34 mouse cellular contexts compared by ENCODE assay signal in the genomic region with DNA sequence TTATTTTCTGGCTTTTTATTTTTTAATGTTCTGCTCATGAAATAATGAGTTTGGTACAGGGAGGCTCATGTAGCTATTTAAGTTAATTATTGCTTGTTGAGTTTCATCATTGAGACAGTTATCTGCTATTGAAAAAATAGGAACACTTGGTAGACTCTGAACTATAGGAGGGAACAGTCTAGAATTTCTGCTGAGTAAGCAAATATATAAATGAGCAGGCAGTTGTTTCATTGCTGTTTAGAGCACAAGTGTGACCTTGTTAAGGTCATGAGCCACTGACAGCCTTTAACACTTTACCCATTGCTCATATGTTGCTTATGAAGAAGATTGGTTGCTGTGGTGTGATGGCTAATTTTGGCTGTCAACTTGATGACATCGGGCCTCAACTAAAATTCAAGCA.
"Had no signal": no experiment of that assay in that cellular context is flagged by ENCODE, and none has a peak within 500 bp of the region (broad histone marks: within the 10 kb centered on the region; RNA-seq: fewer than 3 reads in every experiment).

No protein-coding gene starts in this region.

- H3K9ac ChIP-seq: heart, embryonic 12.5 days; heart, embryonic 13.5 days; heart, embryonic 15.5 days; hindbrain, embryonic 12.5 days; hindbrain, embryonic 13.5 days; hindbrain, embryonic 14.5 days; hindbrain, embryonic 15.5 days; intestine, embryonic 15.5 days; kidney, embryonic 15.5 days had no signal

- H3K4me1 ChIP-seq: heart, embryonic 10.5 days; heart, embryonic 12.5 days; heart, embryonic 13.5 days; heart, embryonic 15.5 days; hindbrain, embryonic 10.5 days; hindbrain, embryonic 12.5 days; hindbrain, embryonic 13.5 days; hindbrain, embryonic 15.5 days; intestine, embryonic 15.5 days; kidney, embryonic 15.5 days had no signal

- ATAC-seq: hindbrain, embryonic 16.5 days; hindbrain, postnatal 0 days; inflammation-experienced regulatory T-cells, adult 6 months; intestine, embryonic 15.5 days had no signal

- H3K4me3 ChIP-seq: heart, embryonic 10.5 days; heart, embryonic 12.5 days; heart, embryonic 13.5 days; heart, embryonic 15.5 days; hindbrain, embryonic 10.5 days; hindbrain, embryonic 12.5 days; hindbrain, embryonic 13.5 days; hindbrain, embryonic 15.5 days; intestine, embryonic 15.5 days; kidney, embryonic 15.5 days; layer of hippocampus, adult 2 months; left cerebral cortex, adult 2 months had no signal

- H3K4me2 ChIP-seq: heart, embryonic 11.5 days; heart, embryonic 12.5 days; heart, embryonic 13.5 days; heart, embryonic 15.5 days; hindbrain, embryonic 12.5 days; hindbrain, embryonic 13.5 days; hindbrain, embryonic 14.5 days; hindbrain, embryonic 15.5 days; intestine, embryonic 15.5 days; kidney, embryonic 15.5 days had no signal

- H3K9me3 ChIP-seq: heart, embryonic 10.5 days; heart, embryonic 12.5 days; heart, embryonic 13.5 days; heart, embryonic 15.5 days; hindbrain, embryonic 10.5 days; hindbrain, embryonic 12.5 days; hindbrain, embryonic 13.5 days; hindbrain, embryonic 15.5 days; intestine, embryonic 15.5 days; kidney, embryonic 15.5 days had no signal

- DNase-seq: heart, postnatal 10 days; heart, postnatal 14 days; heart, postnatal 36 days; heart, postnatal 4 days; kidney, adult 11 months; kidney, adult 18-20 months; kidney, adult 2 months; kidney, adult 8-10 months; kidney, adult 9 months; kidney, postnatal 10 days; kidney, postnatal 14 days; kidney, postnatal 25 days; kidney, postnatal 36 days; kidney, postnatal 4 days; layer of hippocampus, adult 9-11 months; layer of hippocampus, postnatal 36 days had no signal

- H3K36me3 ChIP-seq: heart, embryonic 10.5 days; heart, embryonic 12.5 days; heart, embryonic 13.5 days; heart, embryonic 15.5 days; hindbrain, embryonic 10.5 days; hindbrain, embryonic 12.5 days; hindbrain, embryonic 13.5 days; hindbrain, embryonic 15.5 days; intestine, embryonic 15.5 days; kidney, embryonic 15.5 days had no signal

- H3K27me3 ChIP-seq: heart, embryonic 12.5 days; heart, embryonic 13.5 days; heart, embryonic 15.5 days; hindbrain, embryonic 12.5 days; hindbrain, embryonic 13.5 days; hindbrain, embryonic 15.5 days; intestine, embryonic 15.5 days; kidney, embryonic 15.5 days had no signal

- H3K27ac ChIP-seq: heart, embryonic 10.5 days; heart, embryonic 13.5 days; heart, embryonic 15.5 days; hindbrain, embryonic 10.5 days; hindbrain, embryonic 12.5 days; hindbrain, embryonic 13.5 days; hindbrain, embryonic 14.5 days; hindbrain, embryonic 15.5 days; hindbrain, postnatal 0 days; intestine, embryonic 15.5 days; kidney, embryonic 15.5 days; kidney, postnatal 0 days; layer of hippocampus, adult 2 months; left cerebral cortex, adult 2 months had no signal
